Comparison of ENCODE assay signal across 17 mouse cellular contexts in genomic region chr10:90068651-90069050, GRCm38 (mm10).
DNase-seq lines count a peak whose midpoint lies in the region; ATAC-seq lines count a peak whose summit lies in the region.
"Had no signal": no experiment of that assay in that cellular context is flagged by ENCODE, and none has a peak within 500 bp of the region (broad histone marks: within the 10 kb centered on the region; RNA-seq: fewer than 3 reads in every experiment).

No protein-coding gene starts in this region.

- DNase-seq in 3T3-L1 (ENCODE audit: low read depth, low spot score) = peak; percentile 71
- peak; percentile 80 for DNase-seq in Muller cell, postnatal 12 days (ENCODE audit: inconsistent ontology term)
- DNase-seq in fibroblast of lung, adult 2 months (ENCODE audit: low read depth) = peak; percentile 34
- no peak for DNase-seq in right cerebral cortex, postnatal 14 days
- DNase-seq in c-Kit-positive CD71-positive TER-119-positive erythroid progenitor cells, embryonic 14.5 days (ENCODE audit: low spot score) = no peak
- DNase-seq: adrenal gland, adult 8-10 months; adrenal gland, postnatal 25 days; cerebellum, adult 18-20 months; cerebellum, adult 9-10 months; cerebellum, postnatal 14 days; forebrain, postnatal 0 days; gastrocnemius, adult 2 months; gastrocnemius, postnatal 14 days; heart, adult 11 months had no signal

- no peak for ATAC-seq in monocyte, adult 5-6 weeks (replicated peaks; ENCODE audit: insufficient number of reproducible peaks, low FRiP score, low TSS enrichment, poor library complexity, severe bottlenecking)
- ATAC-seq: CD4-positive, CD25-positive, alpha-beta regulatory T cell, adult 4 months; forebrain, embryonic 14.5 days; forebrain, postnatal 0 days had no signal

Comparison
In these comparisons a context has a peak if more than half of its experiments do, and no peak if none do; other contexts are left out.
1. DNase-seq: peak in 3T3-L1 (single experiment), Muller cell, postnatal 12 days (single experiment) and fibroblast of lung, adult 2 months (single experiment); none in right cerebral cortex, postnatal 14 days (single experiment) and c-Kit-positive CD71-positive TER-119-positive erythroid progenitor cells, embryonic 14.5 days (single experiment).